Mouse (Mus musculus) intestine, postnatal 0 days (tissue): ENCODE data around the gene Usp22. TPM values are rescaled to one million over a fixed set of nuclear protein-coding genes. Genes with fewer than 3 reads are reported as not detected.
"Not testable (repeated sequence)": the region's sequence is repeated elsewhere in the genome, so short reads cannot be mapped to it uniquely, and the experiment has no call there.

Experiments
- ATAC-seq: fragments of 200-750 bp; cut with Nextera tagmentation; 2 replicates; pipeline ENCODE4 v1.8.0; 2017; ENCODE audit warnings: mild to moderate bottlenecking, moderate TSS enrichment, moderate library complexity
- H3K27ac ChIP-seq: fragments of 300-500 bp; sonication (generic); 2 replicates; pipeline ENCODE4 v1.5.1; 2014; ENCODE audit warnings: mild to moderate bottlenecking, low read depth, low read length, moderate library complexity
- H3K27me3 ChIP-seq: fragments of 300-500 bp; sonication (generic); replicated peaks from 2 replicates; pipeline ENCODE4 v1.6.1; 2014; ENCODE audit warnings: low read length, mixed read lengths; ENCODE audit not compliant: control insufficient read depth, insufficient read depth
- H3K36me3 ChIP-seq: fragments of 300-500 bp; sonication (generic); 2 replicates; pipeline ENCODE4 v1.6.1; 2014; ENCODE audit warnings: mild to moderate bottlenecking, moderate library complexity; ENCODE audit not compliant: control insufficient read depth, insufficient read depth
- H3K4me1 ChIP-seq: fragments of 300-500 bp; sonication (generic); replicated peaks from 2 replicates; pipeline ENCODE4 v1.6.1; 2014; ENCODE audit warnings: antibody characterized with exemption, low read length, mixed read lengths; ENCODE audit not compliant: control insufficient read depth, insufficient read depth
- H3K4me2 ChIP-seq: fragments of 300-500 bp; sonication (generic); replicated peaks from 2 replicates; pipeline ENCODE4 v1.6.1; 2014; ENCODE audit warnings: low read depth, mild to moderate bottlenecking, moderate library complexity
- H3K4me3 ChIP-seq: fragments of 300-500 bp; sonication (generic); 2 replicates; pipeline ENCODE4 v1.5.1; 2014; ENCODE audit warnings: low read depth, low read length
- H3K9ac ChIP-seq: fragments of 300-500 bp; sonication (generic); 2 replicates; pipeline ENCODE4 v1.6.1; 2014; ENCODE audit warnings: mild to moderate bottlenecking, low read depth, low read length
- H3K9me3 ChIP-seq: fragments of 300-500 bp; sonication (generic); 2 replicates; pipeline ENCODE4 v1.6.1; 2016; ENCODE audit warnings: mixed run types; ENCODE audit not compliant: control insufficient read depth
- CTCF ChIP-seq: sonication (generic); IDR thresholded peaks from 2 replicates; pipeline ENCODE4 v1.5.1; 2016; ENCODE audit warnings: low read depth, mild to moderate bottlenecking, control low read depth, antibody characterized with exemption, moderate library complexity
- whole genome bisulfite sequencing: fragments of 180-500 bp; shearing (Covaris S2); extraction: QIAGEN DNeasy Blood & Tissue Kit; methylation state at CpG from one replicate; pipeline ENCODE4 v1.1.7; 2014; 5-methylcytosine and 5-hydroxymethylcytosine counted together
- polyA plus RNA-seq: library from polyadenylated mRNA; unstranded; fragments of >200 nt; fragmentation: Nextera tagmentation; extraction: Ambion mirVana; gene quantifications from 2 replicates; pipeline ENCODE4 v1.2.1, GENCODE M21; 2015

The Usp22 gene
- polyA plus RNA-seq, 1 experiment from 2014 or later, result 27.0 TPM

GRCm38 (mm10) chr11:61141693-61142092 lies 33.2 kb downstream of the Usp22 start:
- Histone ChIP-seq H3K36me3 (no peaks in the 10 kb centered on the region), H3K4me3 (no peak overlapping the region), H3K4me1 (no peaks in the 10 kb centered on the region), H3K27ac (no peak overlapping the region), H3K4me2 (no peak overlapping the region), H3K9ac (no peak overlapping the region), H3K9me3 (no peaks in the 10 kb centered on the region), H3K27me3 (no peaks in the 10 kb centered on the region)
- WGBS, result 52% methylated on average over 2 of the region's 2 CpGs
- TF ChIP-seq CTCF, result no peak
- no peak for ATAC-seq

GRCm38 (mm10) chr11:61132943-61133342 lies 41.9 kb downstream of the Usp22 start:
- WGBS, result 68% methylated on average over 2 of the region's 2 CpGs
- H3K27me3 ChIP-seq, result no peaks in the 10 kb centered on the region
- H3K27ac ChIP-seq, result no peak overlapping the region
- H3K36me3 ChIP-seq, result no peaks in the 10 kb centered on the region
- H3K4me2 ChIP-seq, result no peak overlapping the region
- no peak overlapping the region for H3K4me3 ChIP-seq
- ATAC-seq, result no peak
- no peak overlapping the region for H3K9ac ChIP-seq
- no peak for TF ChIP-seq CTCF
- H3K4me1 ChIP-seq, result no peaks in the 10 kb centered on the region
- H3K9me3 ChIP-seq, result no peaks in the 10 kb centered on the region

GRCm38 (mm10) chr11:61130646-61131045 lies 44.2 kb downstream of the Usp22 start:
- ATAC-seq, H3K4me1 ChIP-seq, H3K27me3 ChIP-seq, H3K36me3 ChIP-seq, H3K27ac ChIP-seq, H3K4me3 ChIP-seq, H3K9ac ChIP-seq, H3K4me2 ChIP-seq, H3K9me3 ChIP-seq: not testable (repeated sequence)
- WGBS, result 87% methylated on average over 4 of the region's 4 CpGs

- Histone ChIP-seq H3K9ac (no peak overlapping the region), H3K27ac (no peak overlapping the region), H3K36me3 (no peaks in the 10 kb centered on the region), H3K9me3 (no peaks in the 10 kb centered on the region), H3K4me1 (no peaks in the 10 kb centered on the region), H3K4me3 (no peak overlapping the region), H3K27me3 (no peaks in the 10 kb centered on the region), H3K4me2 (no peak overlapping the region)
- no peak for ATAC-seq
- WGBS, result 49% methylated on average over 10 of the region's 10 CpGs
- TF ChIP-seq CTCF, result no peak
These were observed 45.5 kb downstream of the Usp22 start for GRCm38 (mm10) chr11:61129305-61129704.

GRCm38 (mm10) chr11:61127421-61128055 lies 47.3 kb downstream of the Usp22 start:
- ATAC-seq, result no peak

GRCm38 (mm10) chr11:61126606-61127355 lies 48.1 kb downstream of the Usp22 start, which contains the start of gene Tnfrsf13b:
Gene Tnfrsf13b, plus strand, starts transcription at chr11:61126755.
- Histone ChIP-seq H3K4me2 (no peak within 1 kb of the TSS), H3K9me3 (no peaks in the 10 kb centered on the region), H3K27me3 (no peaks in the 10 kb centered on the region), H3K4me3 (no peak within 1 kb of the TSS), H3K27ac (no peak within 1 kb of the TSS), H3K36me3 (no peaks in the 10 kb centered on the region), H3K9ac (no peak within 1 kb of the TSS), H3K4me1 (no peaks in the 10 kb centered on the region)
- ATAC-seq, result no peak
- 86% methylated on average over 23 of the region's 23 CpGs for WGBS
- no peak for TF ChIP-seq CTCF

More at GRCm38 (mm10) chr11:61127421-61128055, 47.3 kb downstream of the Usp22 start:
- no peak overlapping the region for H3K27ac ChIP-seq
- WGBS, result 93% methylated on average over 8 of the region's 8 CpGs
- H3K4me2 ChIP-seq, result no peak overlapping the region
- TF ChIP-seq CTCF, result no peak
- no peaks in the 10 kb centered on the region for H3K36me3 ChIP-seq
- no peaks in the 10 kb centered on the region for H3K27me3 ChIP-seq
- H3K9me3 ChIP-seq, result no peaks in the 10 kb centered on the region
- H3K4me1 ChIP-seq, result no peaks in the 10 kb centered on the region
- H3K9ac ChIP-seq, result no peak overlapping the region
- no peak overlapping the region for H3K4me3 ChIP-seq
